Mouse (Mus musculus) lung, postnatal 10 days (tissue): Measurements from ENCODE around the gene Mobp.

Experiments used
- DNase-seq: peaks from one replicate; pipeline ENCODE4 v3.0.0; 2021

The Mobp gene

GRCm38 (mm10) chr9:120219411-120219810 is 69.9 kb downstream of the Mobp start:
- DNase-seq, result no peak
